Mouse (Mus musculus) myocyte (in vitro differentiated cells): ENCODE results near the gene Olfr1130. TPM values are rescaled to one million over a fixed set of nuclear protein-coding genes. Genes with fewer than 3 reads are reported as not detected.

Experiments used
- H3K27me3 ChIP-seq: one replicate; pipeline ENCODE4 v1.6.1; 2011; ENCODE audit not compliant: control insufficient read depth, insufficient read depth, insufficient read length
- H3K36me3 ChIP-seq: one replicate; pipeline ENCODE4 v1.6.1; 2011; ENCODE audit not compliant: control insufficient read depth, insufficient read depth
- H3K4me2 ChIP-seq: one replicate; pipeline ENCODE4 v1.6.1; 2011; ENCODE audit warnings: low read depth, control low read depth
- H3K4me3 ChIP-seq: one replicate; pipeline ENCODE4 v1.5.1; 2011; ENCODE audit warnings: mild to moderate bottlenecking, control low read depth, moderate library complexity
- H3K79me2 ChIP-seq: one replicate; pipeline ENCODE4 v1.6.1; 2011; ENCODE audit not compliant: control insufficient read depth, insufficient read depth
- H3ac ChIP-seq: one replicate; pipeline ENCODE4 v1.6.1; 2011; ENCODE audit not compliant: control insufficient read depth, insufficient read length
- CEBPB ChIP-seq: IDR thresholded peaks from 2 replicates; pipeline ENCODE4 v1.6.1; 2011; ENCODE audit warnings: mild to moderate bottlenecking, moderate library complexity; ENCODE audit not compliant: poor library complexity, insufficient read depth, severe bottlenecking
- E2F4 ChIP-seq: IDR thresholded peaks from one replicate; pipeline ENCODE4 v1.6.1; 2011; ENCODE audit warnings: mild to moderate bottlenecking, control low read depth, moderate library complexity; ENCODE audit not compliant: insufficient read depth
- MYOD1 ChIP-seq, 3 experiments: IDR thresholded peaks; one replicate each; pipeline ENCODE4 v1.6.1; 2011; ENCODE audit warnings: control low read depth in 2 of 3, low read depth in 2 of 3, mild to moderate bottlenecking in 2 of 3, moderate library complexity in 1 of 3; ENCODE audit not compliant: insufficient read length in 2 of 3, control insufficient read depth in 1 of 3
- MYOG ChIP-seq, 3 experiments: IDR thresholded peaks; one replicate each; pipeline ENCODE4 v1.6.1; 2011; ENCODE audit warnings: control low read depth in 2 of 3, low read depth in 2 of 3, mild to moderate bottlenecking in 2 of 3; ENCODE audit not compliant: insufficient read length in 2 of 3, control insufficient read depth in 1 of 3, insufficient read depth in 1 of 3
- POLR2A ChIP-seq: IDR thresholded peaks from one replicate; pipeline ENCODE4 v1.6.1; 2011; ENCODE audit warnings: low read depth, mild to moderate bottlenecking, control low read depth, moderate library complexity; ENCODE audit not compliant: insufficient read length
- POLR2AphosphoS2 ChIP-seq: IDR thresholded peaks from one replicate; pipeline ENCODE4 v1.6.1; 2011; ENCODE audit warnings: low read depth, control low read depth; ENCODE audit not compliant: insufficient read length
- REST ChIP-seq: IDR thresholded peaks from one replicate; pipeline ENCODE4 v1.6.1; 2011; ENCODE audit warnings: mild to moderate bottlenecking, control low read depth, moderate library complexity; ENCODE audit not compliant: insufficient read depth, insufficient read length
- SRF ChIP-seq: IDR thresholded peaks from one replicate; pipeline ENCODE4 v1.6.1; 2011; ENCODE audit warnings: low read depth; ENCODE audit not compliant: control insufficient read depth, insufficient read length
- TCF3 ChIP-seq: IDR thresholded peaks from one replicate; pipeline ENCODE4 v1.6.1; 2011; ENCODE audit warnings: low read depth, control low read depth; ENCODE audit not compliant: insufficient read length
- polyA plus RNA-seq: library from polyadenylated mRNA; unstranded; fragments of >200 nt; fragmentation: generic; extraction: Trizol; gene quantifications from one replicate; pipeline ENCODE4 v1.2.1, GENCODE M21; 2012; ENCODE audit warnings: missing spikeins

The Olfr1130 gene
- polyA plus RNA-seq, 1 experiment, result not detected

GRCm38 (mm10) chr2:87647274-87647673, 41.3 kb downstream of the Olfr1130 start, which contains the start of gene Olfr1133:
TSS of gene Olfr1133 (minus strand) at chr2:87647374.
- Histone ChIP-seq H3K36me3 (no peaks in the 10 kb centered on the region), H3K79me2 (no peaks in the 10 kb centered on the region), H3ac (no peak within 1 kb of the TSS), H3K4me2 (no peak within 1 kb of the TSS), H3K27me3 (no peaks in the 10 kb centered on the region), H3K4me3 (no peak within 1 kb of the TSS)
- TF ChIP-seq REST (no peak), SRF (no peak), POLR2AphosphoS2 (no peak), POLR2A (no peak), TCF3 (no peak), CEBPB (no peak), MYOD1 (IDR thresholded peaks at IDR 0.05; ENCODE audit: control insufficient read depth in 1 of 3, insufficient read length in 2 of 3, low read depth in 2 of 3) (no peak), E2F4 (no peak)

GRCm38 (mm10) chr2:87658360-87658759, 52.3 kb downstream of the Olfr1130 start, which contains the start of gene Olfr1134:
TSS of gene Olfr1134 (minus strand) at chr2:87658460.
- Histone ChIP-seq H3K27me3 (no peaks in the 10 kb centered on the region), H3K4me2 (no peak within 1 kb of the TSS), H3K36me3 (no peaks in the 10 kb centered on the region), H3ac (no peak within 1 kb of the TSS), H3K79me2 (no peaks in the 10 kb centered on the region), H3K4me3 (no peak within 1 kb of the TSS)
- no peak for TF ChIP-seq POLR2AphosphoS2
- TF ChIP-seq E2F4, result no peak
- TF ChIP-seq MYOG (IDR thresholded peaks at IDR 0.05; ENCODE audit: control insufficient read depth in 1 of 3, insufficient read depth in 1 of 3, insufficient read length in 2 of 3, low read depth in 2 of 3), result no peak
- TF ChIP-seq MYOD1 (IDR thresholded peaks at IDR 0.05; ENCODE audit: control insufficient read depth in 1 of 3, insufficient read length in 2 of 3, low read depth in 2 of 3), result no peak

Other genes with a start within 250 kb of the Olfr1130 start
- gene Olfr1121, start 236.3 kb upstream of the Olfr1130 start, polyA plus RNA-seq, result not detected
- gene Olfr1122, start 220.4 kb upstream of the Olfr1130 start, polyA plus RNA-seq, result not detected
- not detected for gene Olfr1123, start 189.6 kb upstream of the Olfr1130 start, polyA plus RNA-seq
- not detected for gene Olfr1124, start 175.9 kb upstream of the Olfr1130 start, polyA plus RNA-seq
- gene Olfr1126, start 152.2 kb upstream of the Olfr1130 start, polyA plus RNA-seq, result not detected
- not detected for gene Pramel7, start 109.1 kb upstream of the Olfr1130 start, polyA plus RNA-seq
- gene Pramel6, start 99.6 kb upstream of the Olfr1130 start, polyA plus RNA-seq, result not detected
- gene Olfr153, start 74.4 kb upstream of the Olfr1130 start, polyA plus RNA-seq, result not detected
- gene Olfr1128, start 60.7 kb upstream of the Olfr1130 start, polyA plus RNA-seq, result not detected
- gene Olfr1129, start 32.3 kb upstream of the Olfr1130 start, polyA plus RNA-seq, result not detected
- gene Olfr1131, start 20.9 kb downstream of the Olfr1130 start, polyA plus RNA-seq, result not detected
- gene Olfr1132, start 31.3 kb downstream of the Olfr1130 start, polyA plus RNA-seq, result not detected
- not detected for gene Olfr1133, start 41.2 kb downstream of the Olfr1130 start, polyA plus RNA-seq
- not detected for gene Olfr1134, start 52.2 kb downstream of the Olfr1130 start, polyA plus RNA-seq
- not detected for gene Olfr1135, start 67.5 kb downstream of the Olfr1130 start, polyA plus RNA-seq
- gene Olfr1136, start 87.7 kb downstream of the Olfr1130 start, polyA plus RNA-seq, result not detected
- gene Olfr1137, start 107.0 kb downstream of the Olfr1130 start, polyA plus RNA-seq, result not detected
- not detected for gene Olfr1138, start 133.8 kb downstream of the Olfr1130 start, polyA plus RNA-seq
- gene Olfr1140, start 137.5 kb downstream of the Olfr1130 start, polyA plus RNA-seq, result not detected
- gene Olfr1141, start 147.8 kb downstream of the Olfr1130 start, polyA plus RNA-seq, result not detected
- gene Olfr152, start 173.3 kb downstream of the Olfr1130 start, polyA plus RNA-seq, result not detected
- gene Olfr1143, start 194.4 kb downstream of the Olfr1130 start, polyA plus RNA-seq, result not detected
- gene Olfr1145, start 203.6 kb downstream of the Olfr1130 start, polyA plus RNA-seq, result not detected
- not detected for gene Olfr1148, start 224.3 kb downstream of the Olfr1130 start, polyA plus RNA-seq
- gene Olfr1150-ps1, start 237.8 kb downstream of the Olfr1130 start, polyA plus RNA-seq, result not detected
- gene Olfr1151, start 249.7 kb downstream of the Olfr1130 start, polyA plus RNA-seq, result not detected